Mouse (Mus musculus): ENCODE measurements around the gene Myo18b.

Gene Myo18b

GRCm38 (mm10) chr5:112876846-112877390, 19.2 kb downstream of the Myo18b start:
- peak; percentile 33 for DNase-seq (ENCODE audit: low read depth)

DNA sequence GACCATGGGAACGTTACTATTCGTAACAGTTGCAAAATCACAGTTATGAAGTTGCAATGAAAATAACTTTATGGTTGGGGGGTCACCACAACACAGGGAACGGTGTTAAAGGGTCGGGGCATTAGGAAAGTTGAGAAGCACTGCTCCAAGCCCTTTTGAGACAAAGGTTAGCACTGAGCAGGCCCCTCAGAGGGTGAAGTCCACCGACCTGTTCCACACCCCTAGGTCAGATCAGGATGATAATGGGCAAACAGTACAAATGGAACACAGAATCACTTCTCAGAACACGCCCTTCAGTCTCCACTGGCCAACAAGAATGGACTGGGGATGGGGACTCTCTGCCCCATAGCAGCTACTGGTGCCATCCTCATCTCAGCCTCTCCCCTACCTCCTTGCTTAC, 23.2 kb downstream of the Myo18b start:
- no peak for DNase-seq (ENCODE audit: low read depth)

DNA sequence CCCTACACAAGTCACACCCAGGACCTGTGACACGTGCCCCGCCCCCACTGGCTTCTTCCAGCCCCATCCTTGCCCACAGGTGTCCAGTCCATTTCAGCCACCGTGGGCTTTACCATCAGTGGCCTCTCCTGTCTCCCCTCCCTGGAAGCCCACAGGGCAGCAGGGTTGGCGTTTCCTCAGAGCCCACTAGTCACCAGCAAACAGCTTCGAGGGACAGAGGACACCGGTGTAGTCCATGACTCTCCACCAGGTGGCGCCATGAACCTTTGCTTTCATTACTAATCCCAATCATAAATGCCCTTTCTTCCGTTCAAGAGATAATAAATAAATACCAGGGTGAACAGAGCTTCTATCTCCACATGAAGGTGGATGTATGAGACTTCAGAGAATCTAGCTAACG, 25.4 kb downstream of the Myo18b start:
- DNase-seq (ENCODE audit: low read depth), result peak; percentile 65

- DNase-seq (ENCODE audit: low read depth), result no peak
Measured at GRCm38 (mm10) chr5:112868620-112869019, 27.5 kb downstream of the Myo18b start.

DNA sequence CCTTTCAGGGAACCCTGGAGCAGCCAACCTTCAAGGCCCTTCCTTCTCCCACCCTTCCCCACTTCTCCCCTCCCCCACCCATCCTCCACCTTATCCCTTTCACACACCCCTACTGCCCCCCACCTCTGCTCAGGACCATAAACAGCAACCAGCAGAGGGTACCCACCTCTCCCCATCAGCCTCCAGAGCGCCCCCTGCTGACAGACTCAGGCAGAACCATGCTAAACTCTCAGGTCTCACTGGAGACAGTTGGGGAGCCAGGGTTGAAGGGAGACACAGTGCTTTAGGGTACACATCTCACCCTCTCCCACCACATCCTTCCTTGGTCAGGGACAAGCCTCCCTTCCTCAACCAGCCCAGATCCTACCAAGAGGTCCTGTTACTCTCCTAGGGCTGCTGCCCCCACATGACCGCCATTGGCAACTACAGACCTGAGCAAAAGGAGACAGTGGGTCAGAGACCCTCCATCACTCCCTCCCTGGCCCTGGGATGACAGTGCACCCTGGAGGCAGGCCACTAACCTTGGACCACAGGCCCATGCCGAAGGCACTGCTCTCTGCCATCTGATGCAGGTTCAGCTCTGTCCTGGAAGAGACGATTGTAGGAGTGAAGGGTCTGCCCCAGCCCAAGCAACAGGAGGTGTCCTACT, 31.3 kb downstream of the Myo18b start:
- peak; percentile 6 for DNase-seq (ENCODE audit: low read depth)

GRCm38 (mm10) chr5:112859379-112860035, 36.7 kb downstream of the Myo18b start:
- DNase-seq (ENCODE audit: low read depth), result no peak

DNA sequence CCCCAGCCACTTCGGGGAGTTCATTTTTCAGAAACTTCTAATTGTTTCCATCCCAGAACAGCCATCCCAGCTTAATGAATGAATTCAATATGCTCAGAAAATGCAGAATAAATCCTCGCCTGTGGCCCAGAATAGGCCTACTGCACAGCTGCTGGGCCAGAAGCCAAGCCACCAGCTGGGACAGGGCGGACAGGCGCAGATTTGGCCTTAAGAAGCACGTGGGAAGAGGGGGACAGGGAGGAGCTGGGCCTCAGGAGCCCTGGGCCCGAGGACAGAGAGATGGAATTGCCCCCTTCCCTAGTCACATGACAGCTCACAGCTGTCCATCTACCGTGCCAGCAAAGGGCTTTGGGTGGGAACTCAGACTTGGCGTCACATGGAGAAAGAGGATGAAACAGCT, 43.0 kb downstream of the Myo18b start:
- no peak for DNase-seq (ENCODE audit: low read depth)

GRCm38 (mm10) chr5:112851389-112851788, 44.8 kb downstream of the Myo18b start:
- DNase-seq (ENCODE audit: low read depth), result no peak

DNA sequence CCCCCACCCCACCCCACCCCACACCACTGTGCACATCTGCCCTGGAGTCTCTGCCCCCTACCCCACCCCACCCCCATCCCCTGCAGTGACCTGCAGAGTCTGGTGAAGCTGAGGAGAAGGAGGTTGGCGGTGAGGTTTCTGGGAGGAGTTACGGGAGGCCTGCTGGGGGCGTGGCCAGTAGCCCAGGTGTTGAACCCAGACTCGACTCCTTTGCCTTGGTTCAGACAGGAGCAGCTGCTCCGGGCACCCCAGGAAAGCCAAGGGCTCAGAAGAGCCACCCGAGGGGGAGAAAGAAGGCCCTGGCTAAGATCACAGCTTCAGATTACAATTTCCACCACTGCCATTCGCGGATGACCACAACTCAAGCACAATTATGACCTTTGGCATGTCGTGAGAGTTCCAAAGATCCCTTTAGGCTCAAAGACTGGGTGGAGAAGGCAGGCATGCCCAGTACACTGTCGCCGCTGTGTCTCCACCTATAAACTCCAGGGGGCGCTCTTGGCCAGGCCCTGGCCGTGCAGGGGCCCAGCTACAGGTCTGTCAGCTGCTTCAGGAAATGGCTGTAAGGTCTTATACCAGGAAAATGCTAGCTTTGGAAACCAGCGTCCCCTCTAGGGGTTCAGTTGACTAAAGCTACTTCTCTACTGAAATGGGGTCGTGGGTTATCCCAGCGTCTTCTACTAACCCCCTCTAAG, 47.4 kb downstream of the Myo18b start:
- DNase-seq (ENCODE audit: low read depth), result peak; percentile 6

- DNase-seq (ENCODE audit: low read depth), result no peak
Measured at GRCm38 (mm10) chr5:112847985-112848542, 48.1 kb downstream of the Myo18b start.

DNA sequence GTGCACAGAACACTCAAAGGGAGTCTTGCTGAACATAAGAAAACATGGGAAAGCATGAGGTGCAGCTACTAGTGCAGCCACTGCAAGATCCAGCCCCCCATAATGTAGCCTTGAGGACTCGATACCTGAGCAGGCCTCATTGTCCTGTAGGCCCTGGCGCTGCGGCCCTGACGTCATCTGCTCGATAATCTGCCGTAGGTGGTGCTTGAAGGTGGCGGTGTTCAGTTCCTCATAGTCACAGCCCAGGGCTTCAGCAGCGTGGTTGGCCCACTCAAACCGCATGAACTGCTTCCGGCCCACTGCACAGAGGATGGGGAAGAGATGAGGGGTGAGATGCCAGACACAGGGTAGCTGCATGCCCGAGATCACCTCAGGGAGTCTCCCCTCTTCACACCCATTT, 50.0 kb downstream of the Myo18b start:
- no peak for DNase-seq (ENCODE audit: low read depth)

- no peak for DNase-seq (ENCODE audit: low read depth)
Measured at GRCm38 (mm10) chr5:112844460-112844859, 51.7 kb downstream of the Myo18b start.

DNA sequence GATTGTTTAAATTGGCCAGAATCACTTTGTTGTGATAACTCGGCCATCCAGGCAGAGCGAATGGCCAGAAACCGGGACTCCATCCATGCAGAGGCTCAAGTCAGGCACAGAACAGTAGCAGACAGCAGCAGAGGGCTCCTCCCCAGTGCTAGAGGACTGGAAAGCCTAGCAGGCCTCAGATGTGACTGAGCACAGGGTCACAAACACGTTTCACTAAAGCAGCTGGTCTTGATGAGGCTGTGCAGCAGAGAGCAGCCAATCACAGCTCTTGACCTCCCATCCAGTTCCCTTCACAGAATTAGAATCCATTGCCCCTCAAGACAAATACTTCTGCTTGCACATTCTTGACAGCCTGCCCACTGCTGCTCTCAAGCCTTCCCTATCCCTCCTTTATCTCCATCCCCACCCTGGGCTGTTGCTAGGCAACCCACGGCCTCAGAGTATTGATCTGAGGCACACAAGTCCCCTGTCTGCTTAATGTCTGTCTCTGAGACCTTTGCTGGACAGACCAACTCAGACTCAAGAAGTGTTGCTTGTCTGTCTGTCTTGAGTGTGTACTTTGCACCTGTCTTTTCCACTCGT, 52.4 kb downstream of the Myo18b start:
- DNase-seq (ENCODE audit: low read depth), result no peak

GRCm38 (mm10) chr5:112842696-112843095, 53.5 kb downstream of the Myo18b start:
- DNase-seq (ENCODE audit: low read depth), result no peak

- DNase-seq (ENCODE audit: low read depth), result no peak
Measured at GRCm38 (mm10) chr5:112841850-112842249, 54.3 kb downstream of the Myo18b start.

DNA sequence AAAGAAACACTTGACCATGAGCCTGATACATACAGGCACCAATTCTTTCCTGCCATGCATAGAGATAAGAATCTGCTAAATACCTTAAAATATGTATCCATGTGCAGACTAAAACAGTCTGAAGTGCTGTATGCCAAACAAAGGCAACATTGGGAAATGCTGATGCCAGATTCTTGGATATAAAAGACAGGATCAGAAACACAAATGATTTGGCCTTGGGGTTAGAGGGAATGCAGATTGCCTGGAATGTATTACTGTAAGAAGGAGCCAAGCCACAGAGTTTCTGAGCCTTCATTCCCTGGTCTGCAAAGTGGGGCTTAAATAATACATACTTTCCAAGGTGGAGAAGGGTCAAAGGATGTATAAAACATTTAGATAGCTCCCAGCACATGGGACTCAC, 61.3 kb downstream of the Myo18b start:
- DNase-seq (ENCODE audit: low read depth), result no peak

GRCm38 (mm10) chr5:112833866-112834265, 62.3 kb downstream of the Myo18b start:
- no peak for DNase-seq (ENCODE audit: low read depth)

- no peak for DNase-seq (ENCODE audit: low read depth)
Measured at GRCm38 (mm10) chr5:112825091-112825794, 70.9 kb downstream of the Myo18b start.

DNA sequence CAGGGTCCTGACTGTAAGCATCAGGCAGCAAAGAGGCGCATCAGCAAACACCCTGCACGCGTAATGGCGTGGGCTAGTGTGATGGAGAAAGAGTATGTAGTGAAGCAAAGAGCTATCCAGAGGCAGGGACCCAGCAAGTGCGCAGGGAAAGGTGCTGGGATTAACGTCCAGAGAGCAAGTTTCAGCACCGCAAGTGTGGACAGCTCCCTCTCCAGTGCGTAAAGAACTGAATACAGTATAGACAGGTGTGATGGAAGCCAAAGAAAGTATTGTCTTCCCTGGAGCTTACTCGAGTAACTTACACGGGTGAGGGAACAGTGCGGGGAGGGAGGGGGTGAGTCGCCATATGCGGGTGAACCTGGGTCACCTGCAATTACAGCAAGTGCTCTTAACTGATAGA, 71.8 kb downstream of the Myo18b start:
- peak; percentile 39 for DNase-seq (ENCODE audit: low read depth)

DNA sequence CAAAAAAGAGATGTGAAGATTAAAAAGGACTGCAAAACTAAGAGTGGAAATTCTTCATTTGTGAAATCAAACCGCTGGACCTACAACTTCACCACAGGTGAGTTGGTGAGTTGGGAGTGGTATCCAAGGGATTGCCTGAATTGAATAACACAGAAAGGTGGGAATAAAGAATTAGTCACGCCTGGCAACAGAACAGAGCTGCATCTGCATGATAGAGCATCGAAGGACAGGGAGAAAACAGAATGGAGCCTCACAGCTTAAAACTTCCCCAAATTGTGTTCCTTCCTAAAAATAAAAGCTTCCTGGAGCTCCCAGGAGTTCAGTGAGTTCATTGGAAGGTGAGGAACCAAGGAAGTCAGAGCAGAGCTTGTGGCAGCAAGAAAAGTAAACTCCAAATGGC, 73.7 kb downstream of the Myo18b start:
- DNase-seq (ENCODE audit: low read depth), result no peak

GRCm38 (mm10) chr5:112815051-112815450, 81.1 kb downstream of the Myo18b start:
- no peak for DNase-seq (ENCODE audit: low read depth)

DNA sequence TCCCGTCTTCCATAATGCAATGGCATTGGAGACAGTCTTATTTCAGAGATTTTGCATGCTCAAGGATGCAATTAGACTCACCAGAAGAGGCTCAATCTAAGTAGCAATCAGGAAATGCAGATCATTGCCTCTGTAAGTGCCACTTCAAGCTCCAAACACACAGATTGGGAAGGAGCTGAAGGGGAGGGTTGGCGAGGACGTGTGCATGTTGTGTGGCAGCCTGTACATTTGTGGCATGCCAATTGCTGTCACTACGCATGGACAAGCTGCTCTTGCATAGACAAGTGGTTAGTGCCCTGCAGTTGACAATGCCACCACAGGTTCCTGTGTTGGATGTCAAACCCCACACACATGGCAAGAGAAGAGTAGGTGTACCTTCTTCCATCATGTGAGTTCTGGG, 88.5 kb downstream of the Myo18b start:
- DNase-seq (ENCODE audit: low read depth), result no peak

Data from NIH3T3 (cell line).